Mouse (Mus musculus): Measurements from ENCODE around the gene 2310022A10Rik. TPM values are rescaled to one million over a fixed set of nuclear protein-coding genes. Genes with fewer than 3 reads are reported as not detected.

Gene 2310022A10Rik
- polyA plus RNA-seq, 1 experiment from 2014 or later: 30.9 TPM

- Histone ChIP-seq H3K27ac (replicated peaks) (no peak overlapping the region), H3K4me1 (replicated peaks) (no peaks in the 10 kb centered on the region), H3K4me3 (no peak overlapping the region), H3K4me2 (no peak overlapping the region), H3K9ac (no peak overlapping the region), H3K27me3 (no peaks in the 10 kb centered on the region), H3K9me3 (no peaks in the 10 kb centered on the region), H3K36me3 (peaks cover 28% of the 10 kb centered on the region)
- 27% methylated on average over 10 of the region's 10 CpGs for WGBS
- peak; percentile 75 for ATAC-seq (ENCODE audit: low read depth)
These were observed 26.8 kb upstream of the 2310022A10Rik start for GRCm38 (mm10) chr7:27526039-27526827.

- no peaks in the 10 kb centered on the region for H3K27me3 ChIP-seq
- no peak overlapping the region for H3K4me2 ChIP-seq
- WGBS: 83% methylated on average over 21 of the region's 21 CpGs
- no peaks in the 10 kb centered on the region for H3K9me3 ChIP-seq
- no peak overlapping the region for H3K9ac ChIP-seq
- H3K4me1 ChIP-seq (replicated peaks): no peaks in the 10 kb centered on the region
- no peak overlapping the region for H3K27ac ChIP-seq (replicated peaks)
- no peak for ATAC-seq (ENCODE audit: low read depth)
- H3K36me3 ChIP-seq: peaks cover 53% of the 10 kb centered on the region
- no peak overlapping the region for H3K4me3 ChIP-seq
These were observed 24.0 kb upstream of the 2310022A10Rik start for GRCm38 (mm10) chr7:27529070-27529469.

- no peaks in the 10 kb centered on the region for H3K27me3 ChIP-seq
- ATAC-seq (ENCODE audit: low read depth): no peak
- no peak overlapping the region for H3K4me2 ChIP-seq
- 71% methylated on average over 3 of the region's 3 CpGs for WGBS
- no peak overlapping the region for H3K27ac ChIP-seq (replicated peaks)
- peaks cover 70% of the 10 kb centered on the region for H3K36me3 ChIP-seq
- H3K9me3 ChIP-seq: no peaks in the 10 kb centered on the region
- H3K4me3 ChIP-seq: no peak overlapping the region
- H3K4me1 ChIP-seq (replicated peaks): no peaks in the 10 kb centered on the region
- no peak overlapping the region for H3K9ac ChIP-seq
These were observed 22.1 kb upstream of the 2310022A10Rik start for GRCm38 (mm10) chr7:27530937-27531336.

- peaks cover 78% of the 10 kb centered on the region for H3K36me3 ChIP-seq
- H3K27ac ChIP-seq (replicated peaks): no peak overlapping the region
- no peak overlapping the region for H3K4me3 ChIP-seq
- ATAC-seq (ENCODE audit: low read depth): no peak
- no peak overlapping the region for H3K4me2 ChIP-seq
- no peaks in the 10 kb centered on the region for H3K4me1 ChIP-seq (replicated peaks)
- H3K9ac ChIP-seq: no peak overlapping the region
- no peaks in the 10 kb centered on the region for H3K27me3 ChIP-seq
- no peaks in the 10 kb centered on the region for H3K9me3 ChIP-seq
- WGBS: 85% methylated on average over 10 of the region's 10 CpGs
These were observed 21.3 kb upstream of the 2310022A10Rik start for GRCm38 (mm10) chr7:27531707-27532106.

- Histone ChIP-seq H3K4me1 (replicated peaks) (no peaks in the 10 kb centered on the region), H3K36me3 (peaks cover 86% of the 10 kb centered on the region), H3K27me3 (no peaks in the 10 kb centered on the region), H3K9me3 (no peaks in the 10 kb centered on the region), H3K4me2 (no peak overlapping the region), H3K4me3 (no peak overlapping the region), H3K9ac (no peak overlapping the region), H3K27ac (replicated peaks) (no peak overlapping the region)
- ATAC-seq (ENCODE audit: low read depth): no peak
- 91% methylated on average over 9 of the region's 9 CpGs for WGBS
These were observed 20.5 kb upstream of the 2310022A10Rik start for GRCm38 (mm10) chr7:27532480-27533050.

GRCm38 (mm10) chr7:27535386-27535785 lies 17.6 kb upstream of the 2310022A10Rik start:
- Histone ChIP-seq H3K4me2 (no peak overlapping the region), H3K9me3 (no peaks in the 10 kb centered on the region), H3K36me3 (peaks cover 94% of the 10 kb centered on the region), H3K9ac (no peak overlapping the region), H3K4me1 (replicated peaks) (no peaks in the 10 kb centered on the region), H3K27ac (replicated peaks) (no peak overlapping the region), H3K27me3 (no peaks in the 10 kb centered on the region), H3K4me3 (no peak overlapping the region)
- WGBS: 85% methylated on average over 2 of the region's 2 CpGs
- no peak for ATAC-seq (ENCODE audit: low read depth)

- no peak for ATAC-seq (ENCODE audit: low read depth)
- Histone ChIP-seq H3K4me2 (no peak overlapping the region), H3K4me3 (no peak overlapping the region), H3K9me3 (no peaks in the 10 kb centered on the region), H3K9ac (no peak overlapping the region), H3K27me3 (no peaks in the 10 kb centered on the region), H3K36me3 (peaks cover 90% of the 10 kb centered on the region), H3K4me1 (replicated peaks) (peaks cover 8% of the 10 kb centered on the region), H3K27ac (replicated peaks) (no peak overlapping the region)
- WGBS: 88% methylated on average over 6 of the region's 6 CpGs
These were observed 16.4 kb upstream of the 2310022A10Rik start for GRCm38 (mm10) chr7:27536618-27537017.

- no peak overlapping the region for H3K9ac ChIP-seq
- H3K4me1 ChIP-seq (replicated peaks): peaks cover 15% of the 10 kb centered on the region
- ATAC-seq (ENCODE audit: low read depth): no peak
- WGBS: 86% methylated on average over 8 of the region's 8 CpGs
- H3K9me3 ChIP-seq: no peaks in the 10 kb centered on the region
- no peak overlapping the region for H3K4me2 ChIP-seq
- H3K27me3 ChIP-seq: no peaks in the 10 kb centered on the region
- peaks cover 76% of the 10 kb centered on the region for H3K36me3 ChIP-seq
- no peak overlapping the region for H3K4me3 ChIP-seq
- no peak overlapping the region for H3K27ac ChIP-seq (replicated peaks)
These were observed 15.0 kb upstream of the 2310022A10Rik start for GRCm38 (mm10) chr7:27537998-27538397.

GRCm38 (mm10) chr7:27538797-27539196 lies 14.2 kb upstream of the 2310022A10Rik start:
- Histone ChIP-seq H3K36me3 (peaks cover 68% of the 10 kb centered on the region), H3K9me3 (no peaks in the 10 kb centered on the region), H3K4me1 (replicated peaks) (peaks cover 15% of the 10 kb centered on the region), H3K4me2 (no peak overlapping the region), H3K27ac (replicated peaks) (no peak overlapping the region), H3K27me3 (no peaks in the 10 kb centered on the region), H3K4me3 (no peak overlapping the region), H3K9ac (no peak overlapping the region)
- no peak for ATAC-seq (ENCODE audit: low read depth)
- WGBS: 85% methylated on average over 2 of the region's 2 CpGs

GRCm38 (mm10) chr7:27540521-27540920 lies 12.5 kb upstream of the 2310022A10Rik start:
- Histone ChIP-seq H3K27ac (replicated peaks) (no peak overlapping the region), H3K36me3 (peaks cover 54% of the 10 kb centered on the region), H3K4me2 (no peak overlapping the region), H3K27me3 (no peaks in the 10 kb centered on the region), H3K4me3 (no peak overlapping the region), H3K9me3 (no peaks in the 10 kb centered on the region), H3K9ac (no peak overlapping the region), H3K4me1 (replicated peaks) (peaks cover 15% of the 10 kb centered on the region)
- 87% methylated on average over 2 of the region's 2 CpGs for WGBS
- no peak for ATAC-seq (ENCODE audit: low read depth)

GRCm38 (mm10) chr7:27540935-27541334 lies 12.1 kb upstream of the 2310022A10Rik start:
- ATAC-seq (ENCODE audit: low read depth): no peak
- H3K9ac ChIP-seq: peak overlapping the region; percentile 81; the same call in 1 of the 2 replicates
- peaks cover 50% of the 10 kb centered on the region for H3K36me3 ChIP-seq
- H3K4me3 ChIP-seq: no peak overlapping the region
- H3K9me3 ChIP-seq: no peaks in the 10 kb centered on the region
- 87% methylated on average over 6 of the region's 6 CpGs for WGBS
- H3K27me3 ChIP-seq: no peaks in the 10 kb centered on the region
- H3K27ac ChIP-seq (replicated peaks): no peak overlapping the region
- H3K4me1 ChIP-seq (replicated peaks): peaks cover 15% of the 10 kb centered on the region
- H3K4me2 ChIP-seq: no peak overlapping the region

GRCm38 (mm10) chr7:27541431-27541830 lies 11.6 kb upstream of the 2310022A10Rik start:
- Histone ChIP-seq H3K27ac (replicated peaks) (0 out of 2 replicates have a peak overlapping the region, but pooled peaks have one; percentile 34), H3K9ac (peak overlapping the region; percentile 81), H3K9me3 (no peaks in the 10 kb centered on the region), H3K36me3 (peaks cover 45% of the 10 kb centered on the region), H3K4me2 (peak overlapping the region; percentile 83), H3K4me1 (replicated peaks) (peaks cover 15% of the 10 kb centered on the region), H3K4me3 (peak overlapping the region; percentile 59), H3K27me3 (no peaks in the 10 kb centered on the region)
- 58% methylated on average over 16 of the region's 16 CpGs for WGBS
- ATAC-seq (ENCODE audit: low read depth): peak; percentile 50

Data from neural tube, embryonic 13.5 days (tissue).